Mouse (Mus musculus) T-helper 1 cell (primary cell): ENCODE results near the gene Vmn2r2.

Experiments
- in situ Hi-C: fragments of 300-600 bp; cut with MboI, MseI; formaldehyde crosslinking; loops from one replicate; pipeline ENCODE4 v1.15.1; 2025; ENCODE audit warnings: high pct_unique_total_duplicates

Gene Vmn2r2

GRCm38 (mm10) chr3:64141878-64142508 is at the start of gene Vmn2r2:
Gene Vmn2r2 (minus strand): TSS chr3:64141928.
- in situ Hi-C loops = no loop called here

- in situ Hi-C loops = no loop called here
Observed at GRCm38 (mm10) chr3:64113352-64114046, 28.2 kb downstream of the Vmn2r2 start.

- in situ Hi-C loops = no loop called here
Observed at GRCm38 (mm10) chr3:64112707-64113106, 29.0 kb downstream of the Vmn2r2 start.

- in situ Hi-C loops = no loop called here
Observed at GRCm38 (mm10) chr3:64081247-64081646, 60.5 kb downstream of the Vmn2r2 start, which contains the start of gene Vmn2r1. Gene Vmn2r1 (plus strand): TSS chr3:64081547.
